Mouse (Mus musculus) CH12.LX (cell line): ENCODE measurements around the gene Agpat2. TPM values are rescaled to one million over a fixed set of nuclear protein-coding genes. Genes with fewer than 3 reads are reported as not detected.

Source experiments
- DNase-seq: peaks from one replicate; pipeline ENCODE4 v3.0.0-alpha.2; 2013; ENCODE audit errors: extremely low read depth
- H3K27ac ChIP-seq: 2 replicates; pipeline ENCODE4 v1.5.1; 2012; ENCODE audit warnings: low read depth, mild to moderate bottlenecking, control low read depth, moderate library complexity; ENCODE audit not compliant: insufficient read depth
- H3K27me3 ChIP-seq: replicated peaks from 2 replicates; pipeline ENCODE3; 2012; ENCODE audit warnings: inconsistent platforms
- H3K36me3 ChIP-seq, 2 experiments: replicated peaks in 1 of 2; 2 replicates each; pipeline versions ENCODE3 to v1.6.1; 2012; ENCODE audit warnings: inconsistent platforms in 1 of 2, low read length in 1 of 2, mild to moderate bottlenecking in 1 of 2, mixed read lengths in 1 of 2, moderate library complexity in 1 of 2; ENCODE audit not compliant: control insufficient read depth in 1 of 2, insufficient read depth in 1 of 2
- H3K4me1 ChIP-seq, 2 experiments: 2 replicates each; pipeline ENCODE4 v1.6.1; 2012; ENCODE audit warnings: inconsistent platforms in 1 of 2, moderate library complexity in 1 of 2; ENCODE audit not compliant: insufficient read depth in 2 of 2, control insufficient read depth in 1 of 2
- H3K4me2 ChIP-seq: 2 replicates; pipeline ENCODE4 v1.6.1; 2012; ENCODE audit warnings: low read depth, mild to moderate bottlenecking, control low read depth; ENCODE audit not compliant: poor library complexity, insufficient read depth, severe bottlenecking
- H3K4me3 ChIP-seq, 3 experiments: fragments of 150-350 bp in 1 of 3; sonication (generic) in 1 of 3; replicated peaks in 1 of 3; 2 replicates each; pipeline versions ENCODE3 to v1.5.1; 2011 to 2012; ENCODE audit warnings: low read depth in 2 of 3, low read length in 2 of 3, mild to moderate bottlenecking in 2 of 3, moderate library complexity in 2 of 3, control low read depth in 1 of 3, improper control_type of control experiment in 1 of 3, inconsistent platforms in 1 of 3, mixed read lengths in 1 of 3; ENCODE audit not compliant: poor library complexity in 1 of 3
- H3K79me2 ChIP-seq: replicated peaks from 2 replicates; pipeline ENCODE4 v1.6.1; 2012; ENCODE audit warnings: mild to moderate bottlenecking, moderate library complexity; ENCODE audit not compliant: control insufficient read depth, poor library complexity, insufficient read depth, severe bottlenecking; ENCODE audit errors: extremely low read depth
- H3K9ac ChIP-seq: 2 replicates; pipeline ENCODE4 v1.6.1; 2012; ENCODE audit warnings: low read depth, mild to moderate bottlenecking, control low read depth, moderate library complexity; ENCODE audit not compliant: insufficient read depth
- H3K9me3 ChIP-seq: replicated peaks from 2 replicates; pipeline ENCODE3; 2012; ENCODE audit warnings: low read length, inconsistent platforms, mixed read lengths
- BHLHE40 ChIP-seq: IDR thresholded peaks from 2 replicates; pipeline ENCODE4 v1.6.1; 2011; ENCODE audit warnings: mild to moderate bottlenecking, low read depth, low read length, improper control_type of control experiment
- CHD1 ChIP-seq: IDR thresholded peaks from 2 replicates; pipeline ENCODE4 v1.6.1; 2012; ENCODE audit warnings: low read depth, low read length, improper control_type of control experiment, inconsistent platforms
- CTCF ChIP-seq, 2 experiments: IDR thresholded peaks in 1 of 2; conservative IDR thresholded peaks in 1 of 2; 2 replicates each; pipeline ENCODE4 v1.5.1; 2011 to 2012; ENCODE audit warnings: low read depth in 2 of 2, low read length in 2 of 2, improper control_type of control experiment in 1 of 2, inconsistent platforms in 1 of 2, mild to moderate bottlenecking in 1 of 2, moderate library complexity in 1 of 2
- E2F4 ChIP-seq: IDR thresholded peaks from 2 replicates; pipeline ENCODE4 v1.6.1; 2011; ENCODE audit warnings: low read depth, low read length, improper control_type of control experiment; ENCODE audit not compliant: insufficient replicate concordance
- ELF1 ChIP-seq: IDR thresholded peaks from 2 replicates; pipeline ENCODE4 v1.6.1; 2014; ENCODE audit warnings: low read depth, mild to moderate bottlenecking, inconsistent platforms, low read length, improper control_type of control experiment
- EP300 ChIP-seq: IDR thresholded peaks from 2 replicates; pipeline ENCODE4 v1.6.1; 2011; ENCODE audit warnings: low read length, improper control_type of control experiment
- IRF4 ChIP-seq: IDR thresholded peaks from 2 replicates; pipeline ENCODE4 v1.6.1; 2014; ENCODE audit warnings: low read depth, mild to moderate bottlenecking, inconsistent platforms, low read length, improper control_type of control experiment
- JUND ChIP-seq: conservative IDR thresholded peaks from 2 replicates; pipeline ENCODE4 v1.6.1; 2011; ENCODE audit warnings: low read depth, low read length, improper control_type of control experiment
- KAT2A ChIP-seq: IDR thresholded peaks from 2 replicates; pipeline ENCODE4 v1.6.1; 2012; ENCODE audit warnings: low read length, improper control_type of control experiment, inconsistent platforms; ENCODE audit not compliant: insufficient replicate concordance
- MAFK ChIP-seq: IDR thresholded peaks from 2 replicates; pipeline ENCODE4 v1.6.1; 2011; ENCODE audit warnings: low read length, improper control_type of control experiment; ENCODE audit not compliant: insufficient replicate concordance
- MAZ ChIP-seq: IDR thresholded peaks from 2 replicates; pipeline ENCODE4 v1.6.1; 2012; ENCODE audit warnings: low read depth, mild to moderate bottlenecking, inconsistent platforms, low read length, improper control_type of control experiment, moderate library complexity
- MEF2A ChIP-seq: IDR thresholded peaks from 2 replicates; pipeline ENCODE4 v1.6.1; 2014; ENCODE audit warnings: low read depth, mild to moderate bottlenecking, inconsistent platforms, low read length, improper control_type of control experiment, borderline replicate concordance
- MXI1 ChIP-seq: IDR thresholded peaks from 2 replicates; pipeline ENCODE4 v1.6.1; 2011; ENCODE audit warnings: mild to moderate bottlenecking, low read depth, low read length, improper control_type of control experiment
- NELFE ChIP-seq: IDR thresholded peaks from 2 replicates; pipeline ENCODE4 v1.6.1; 2011; ENCODE audit warnings: low read depth, low read length, improper control_type of control experiment
- POLR2A ChIP-seq: IDR thresholded peaks from 2 replicates; pipeline ENCODE4 v1.6.1; 2011; ENCODE audit warnings: low read depth, mild to moderate bottlenecking, improper control_type of control experiment, low read length
- POLR2AphosphoS2 ChIP-seq: IDR thresholded peaks from 2 replicates; pipeline ENCODE4 v1.6.1; 2011; ENCODE audit warnings: low read depth, low read length, improper control_type of control experiment
- RCOR1 ChIP-seq: conservative IDR thresholded peaks from 2 replicates; pipeline ENCODE4 v1.6.1; 2012; ENCODE audit warnings: low read depth, mild to moderate bottlenecking, inconsistent platforms, low read length, improper control_type of control experiment
- SIN3A ChIP-seq: IDR thresholded peaks from 2 replicates; pipeline ENCODE4 v1.6.1; 2012; ENCODE audit warnings: low read length, improper control_type of control experiment, inconsistent platforms
- TBP ChIP-seq: conservative IDR thresholded peaks from 2 replicates; pipeline ENCODE4 v1.6.1; 2011; ENCODE audit warnings: low read depth, low read length, improper control_type of control experiment
- TCF12 ChIP-seq: IDR thresholded peaks from 2 replicates; pipeline ENCODE4 v1.6.1; 2014; ENCODE audit warnings: low read depth, mild to moderate bottlenecking, inconsistent platforms, low read length, improper control_type of control experiment
- UBTF ChIP-seq: IDR thresholded peaks from 2 replicates; pipeline ENCODE4 v1.6.1; 2012; ENCODE audit warnings: low read depth, mild to moderate bottlenecking, inconsistent platforms, low read length, improper control_type of control experiment, moderate library complexity
- USF2 ChIP-seq: conservative IDR thresholded peaks from 2 replicates; pipeline ENCODE4 v1.6.1; 2011; ENCODE audit warnings: low read depth, low read length, improper control_type of control experiment
- ZMIZ1 ChIP-seq: IDR thresholded peaks from 2 replicates; pipeline ENCODE4 v1.6.1; 2012; ENCODE audit warnings: low read depth, mild to moderate bottlenecking, inconsistent platforms, low read length, improper control_type of control experiment
- ZNF384 ChIP-seq: IDR thresholded peaks from 2 replicates; pipeline ENCODE4 v1.6.1; 2012; ENCODE audit warnings: low read depth, low read length, improper control_type of control experiment, inconsistent platforms
- dilution Hi-C: fragments of 300-500 bp; cut with MboI; formaldehyde crosslinking; loops from 2 replicates; pipeline ENCODE4 v1.14.3; 2020; ENCODE audit warnings: low sequenced_read_pairs; ENCODE audit not compliant: extremely low pct_unique_long_range_greater_than_20kb, extremely low pct_ligation_motif_present
- in situ Hi-C: fragments of 300-500 bp; cut with MboI; formaldehyde crosslinking; loops from 3 replicates; pipeline ENCODE4 v1.14.3; 2019; ENCODE audit warnings: low sequenced_read_pairs, low pct_ligation_motif_present, low pct_unique_long_range_greater_than_20kb, mixed read lengths
- polyA plus RNA-seq: library from polyadenylated mRNA; unstranded; fragments of >175 nt; gene quantifications from 2 replicates; pipeline ENCODE4 v1.2.1, GENCODE M21; 2012; ENCODE audit warnings: low read depth; ENCODE audit not compliant: insufficient read length
- total RNA-seq, 2 experiments: library from RNA; depleted of rRNA; stranded (reverse); fragments of 300-350 nt in 1 of 2; fragments of >200 nt in 1 of 2; gene quantifications; 2 replicates each; pipeline ENCODE4 v1.2.3; 2012 to 2014

The Agpat2 gene
- total and polyA plus RNA-seq, 3 experiments: 8.6 to 14.2 (median 9.5) TPM

DNA sequence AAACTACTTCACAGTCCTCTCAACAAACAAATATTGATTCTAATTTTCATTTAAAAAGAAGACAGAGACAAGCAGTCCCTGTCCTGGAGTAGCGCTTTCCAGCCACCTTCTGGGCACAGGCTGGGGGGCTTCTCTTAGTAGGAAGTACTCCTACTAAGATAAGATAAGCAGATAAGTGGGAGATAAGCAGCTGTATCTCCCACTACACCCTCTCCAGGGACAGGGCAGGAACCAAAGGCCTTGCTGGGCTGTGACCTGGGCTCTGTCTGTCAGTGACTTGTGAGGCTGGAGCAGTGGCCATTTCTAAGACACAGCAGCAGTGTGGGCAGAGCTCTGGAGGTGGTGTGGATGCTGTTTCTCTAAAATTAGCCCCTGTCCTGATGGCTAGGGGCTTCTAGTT, 28.8 kb downstream of the Agpat2 start:
- Histone ChIP-seq H3K4me1 (peaks cover 22 to 50% of the 10 kb centered on the region in 2 experiments), H3K4me2 (no peak overlapping the region), H3K36me3 (no peaks in the 10 kb centered on the region), H3K9me3 (no peaks in the 10 kb centered on the region)
- in situ Hi-C loops: no loop called here
- TF ChIP-seq MAZ: no peak
- no peak for TF ChIP-seq ELF1
- no peak for TF ChIP-seq USF2
- no peak for TF ChIP-seq TBP
- TF ChIP-seq CTCF (conservative IDR thresholded peaks at IDR 0.05 in 1 of 2, IDR thresholded peaks at IDR 0.05 in 1 of 2; ENCODE audit: low read depth in 2 of 2, low read length in 2 of 2): no peak
- TF ChIP-seq TCF12: no peak
- no peak for TF ChIP-seq SIN3A
- no peak for TF ChIP-seq KAT2A
- TF ChIP-seq MAFK: no peak
- no peak for TF ChIP-seq JUND
- TF ChIP-seq CHD1: no peak
- no peak for TF ChIP-seq NELFE
- TF ChIP-seq BHLHE40: no peak
- TF ChIP-seq, all 38 proteins: peak for 0
- no peaks in the 10 kb centered on the region for H3K27me3 ChIP-seq
- dilution Hi-C loops: no loop called here
- DNase-seq: no peak
- no peak overlapping the region for H3K9ac ChIP-seq
- H3K4me3 ChIP-seq: no peak overlapping the region
- H3K79me2 ChIP-seq: no peaks in the 10 kb centered on the region
- H3K27ac ChIP-seq: no peak overlapping the region

DNA sequence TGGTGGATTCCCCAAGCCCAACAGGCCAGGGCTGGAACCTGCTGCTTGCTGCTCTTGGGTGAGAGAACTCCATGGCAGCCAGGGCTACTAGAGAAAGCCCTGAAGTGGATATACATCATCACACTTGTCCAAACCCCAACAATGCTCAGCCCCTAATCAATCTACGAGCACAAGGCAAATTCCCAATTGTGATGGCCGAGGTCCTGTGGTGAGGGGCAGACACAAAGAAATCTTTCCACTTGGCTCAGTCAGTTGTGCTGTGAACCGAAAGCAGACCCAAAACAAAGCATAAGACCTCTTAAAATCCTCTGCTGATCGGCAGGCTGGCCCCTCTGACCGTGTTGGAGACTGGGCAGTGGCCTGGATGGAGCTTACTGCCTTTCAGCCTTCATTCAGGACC, 29.4 kb downstream of the Agpat2 start:
- H3K4me3 ChIP-seq: no peak overlapping the region
- no peak for DNase-seq
- in situ Hi-C loops: no loop called here
- H3K4me2 ChIP-seq: no peak overlapping the region
- TF ChIP-seq ELF1 (no peak), BHLHE40 (no peak), RCOR1 (no peak), UBTF (no peak), IRF4 (no peak), MXI1 (no peak), EP300 (no peak), JUND (no peak), POLR2A (no peak), MAFK (no peak), NELFE (no peak), ZMIZ1 (no peak), POLR2AphosphoS2 (no peak), SIN3A (no peak), TCF12 (no peak), MEF2A (no peak), E2F4 (no peak), ZNF384 (no peak)
- H3K9ac ChIP-seq: no peak overlapping the region
- no peaks in the 10 kb centered on the region for H3K36me3 ChIP-seq
- dilution Hi-C loops: no loop called here
- peaks cover 22 to 54% of the 10 kb centered on the region in 2 experiments for H3K4me1 ChIP-seq
- no peaks in the 10 kb centered on the region for H3K9me3 ChIP-seq
- H3K79me2 ChIP-seq: no peaks in the 10 kb centered on the region
- no peaks in the 10 kb centered on the region for H3K27me3 ChIP-seq
- H3K27ac ChIP-seq: no peak overlapping the region
